Mouse (Mus musculus): ENCODE results near the gene Otud3.

DNA sequence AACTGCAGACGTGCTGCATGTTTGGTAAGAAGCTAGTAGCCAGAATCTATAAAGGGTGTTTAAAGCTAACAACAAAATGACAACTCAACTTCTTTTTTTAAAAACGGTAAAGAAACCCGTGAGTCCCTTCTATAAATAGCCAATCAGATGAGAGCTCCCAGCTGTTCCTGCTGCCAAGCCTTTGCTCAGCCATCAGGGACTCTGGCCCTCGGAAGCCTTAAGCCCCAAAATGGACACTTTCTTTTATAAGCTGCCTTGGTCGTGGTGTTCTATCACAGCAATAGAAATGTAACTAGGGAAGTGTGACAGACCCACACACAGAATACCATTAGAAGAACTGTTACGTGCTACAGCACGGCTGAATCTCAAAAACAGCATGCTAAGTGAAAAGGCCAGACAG, 14.4 kb downstream of the Otud3 start:
- no peak for TF ChIP-seq GATA1 (IDR thresholded peaks at IDR 0.05; ENCODE audit: low read length)
- no peak for TF ChIP-seq TAL1 (IDR thresholded peaks at IDR 0.05; ENCODE audit: low read length)

Data from erythroblast, embryonic 14.5 days (primary cell).